Mouse (Mus musculus) megakaryocyte progenitor cell, adult 5-6 weeks (primary cell): ENCODE measurements around the gene Cryba2. TPM values are rescaled to one million over a fixed set of nuclear protein-coding genes. Genes with fewer than 3 reads are reported as not detected.

Source experiments
- ATAC-seq: replicated peaks from 2 replicates; pipeline ENCODE4 v1.8.0; 2016; ENCODE audit warnings: mild to moderate bottlenecking, moderate TSS enrichment, inconsistent platforms; ENCODE audit not compliant: poor library complexity
- total RNA-seq, 2 experiments: library from RNA; stranded (forward) in 1 of 2; stranded (reverse) in 1 of 2; fragments of 157-497, 149-512 nt in 1 of 2; fragments of 200-1000 nt in 1 of 2; gene quantifications; 2 replicates each; pipeline versions ENCODE4 v1.2.3 to v1.2.4; 2015 to 2017

Cryba2 gene
- total RNA-seq, 2 experiments from 2014 or later: not detected

DNA sequence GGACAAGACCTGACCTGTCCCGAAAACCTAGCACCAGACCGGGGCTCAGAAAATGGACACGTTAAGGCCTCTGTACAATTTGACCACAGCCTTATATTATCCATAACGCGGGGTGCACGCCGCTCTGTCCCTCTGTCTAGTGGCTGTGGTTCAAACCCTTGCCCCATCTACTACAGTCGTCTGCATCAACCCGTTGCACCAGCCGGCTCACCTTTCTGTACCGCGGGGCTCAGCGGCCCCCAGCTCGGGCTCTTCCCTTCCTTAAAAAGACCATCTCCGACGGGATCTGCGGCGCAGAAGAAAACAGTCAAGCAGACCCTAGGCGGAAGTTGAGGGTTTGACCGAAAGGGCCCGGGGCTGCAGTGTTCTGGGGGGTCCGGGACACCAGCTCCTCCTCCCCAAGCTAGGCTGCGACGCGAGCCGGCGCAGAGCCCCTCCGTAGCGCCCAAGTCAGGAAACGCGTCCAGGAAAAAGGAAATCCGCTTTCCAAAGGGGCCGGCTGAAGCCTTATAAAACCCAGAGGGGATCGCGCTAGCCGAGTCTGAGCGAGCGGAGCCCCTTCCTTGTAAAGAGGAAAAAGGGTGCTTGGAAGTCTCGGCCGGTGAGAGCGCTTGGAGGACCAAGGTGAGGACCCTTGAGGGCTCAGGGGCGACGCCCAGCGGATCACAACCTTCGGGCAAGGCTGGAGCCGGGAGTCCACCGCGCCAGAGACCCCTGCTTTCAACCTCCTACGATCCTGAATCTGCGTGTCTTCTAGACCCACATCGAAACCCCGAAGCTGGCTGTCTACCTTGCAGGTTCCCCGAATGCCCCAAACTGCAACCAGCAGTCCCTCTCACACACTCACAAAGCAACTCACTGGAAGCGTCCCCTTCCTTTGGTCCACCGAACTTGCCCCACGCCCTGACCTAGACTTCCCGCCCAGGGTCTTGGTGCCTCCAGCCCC is 8.5 kb downstream of the Cryba2 start:
- no peak for ATAC-seq

- ATAC-seq: no peak
These were observed 9.5 kb downstream of the Cryba2 start for GRCm38 (mm10) chr1:74883441-74883840.

DNA sequence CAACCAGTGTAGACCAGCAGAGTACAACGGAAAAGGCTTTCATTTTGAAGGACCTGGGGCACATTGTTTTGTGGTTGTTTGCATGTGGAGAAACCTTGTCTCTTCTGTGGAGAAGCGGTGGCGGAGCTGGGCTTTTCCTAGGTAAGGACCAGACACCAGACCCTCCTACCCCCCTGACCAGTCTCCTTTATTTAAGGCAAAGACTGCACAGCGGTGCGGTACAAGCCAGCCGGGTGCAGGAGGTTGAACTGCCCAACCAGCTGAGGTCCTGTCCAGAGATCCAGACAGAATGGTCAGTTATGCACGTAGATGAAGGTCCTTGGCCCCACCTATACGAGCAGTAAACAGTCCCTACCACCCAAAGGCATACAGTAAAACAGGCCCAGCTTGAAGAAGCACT is 10.1 kb downstream of the Cryba2 start:
- no peak for ATAC-seq

GRCm38 (mm10) chr1:74882055-74882734 is 10.7 kb downstream of the Cryba2 start:
- no peak for ATAC-seq

DNA sequence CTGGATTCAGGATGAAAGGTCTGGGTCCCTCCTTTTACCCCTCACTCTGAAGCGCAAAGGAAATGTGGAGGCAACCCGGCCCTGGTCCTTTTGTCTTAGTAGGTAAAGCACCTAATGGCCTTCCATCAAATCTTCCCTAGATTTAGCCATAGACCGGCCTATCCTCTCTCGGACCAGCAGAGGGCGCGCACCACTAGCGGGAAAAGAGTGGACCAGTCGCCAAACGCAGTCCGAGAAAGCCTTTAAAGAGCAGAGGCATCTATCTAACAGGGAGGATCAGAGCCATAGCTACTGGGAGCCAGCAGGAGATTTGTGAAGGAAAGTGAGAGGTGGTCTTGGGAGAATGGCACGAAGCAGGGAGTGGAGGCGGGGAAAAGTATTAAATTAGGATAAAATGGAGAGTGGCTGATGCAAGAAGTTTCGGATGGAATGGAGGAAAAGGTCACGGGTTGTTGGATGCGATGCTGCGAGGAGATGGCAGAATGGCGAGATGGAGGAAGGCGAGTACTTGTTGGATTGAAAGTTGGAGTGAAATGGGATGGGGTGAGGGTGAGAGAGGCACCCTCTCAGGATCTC is 12.1 kb downstream of the Cryba2 start:
- ATAC-seq: peak; percentile 83

GRCm38 (mm10) chr1:74877199-74877598 is 15.7 kb downstream of the Cryba2 start:
- no peak for ATAC-seq

DNA sequence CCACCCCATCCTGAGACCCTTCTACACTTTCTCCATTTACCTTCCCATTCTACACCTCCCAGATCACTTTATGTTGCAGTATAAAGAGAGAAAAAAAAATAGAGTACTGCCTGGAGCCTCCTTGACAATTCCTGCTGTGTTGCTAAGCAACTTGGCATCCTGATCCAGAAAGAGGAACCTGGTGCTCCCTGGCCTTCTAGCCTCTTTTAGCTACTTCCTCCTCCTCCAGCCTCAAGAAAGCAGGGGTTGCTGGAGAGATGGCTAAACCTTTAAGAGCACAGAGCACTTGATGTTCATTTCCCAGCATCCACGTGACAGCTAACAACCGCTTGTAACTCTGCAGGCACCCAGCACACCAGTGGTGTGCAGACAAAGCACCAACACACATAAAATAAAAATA is 20.7 kb downstream of the Cryba2 start:
- ATAC-seq: 0 out of 2 replicates have a peak, but pooled peaks have one; percentile 37

GRCm38 (mm10) chr1:74861783-74862182 is 31.2 kb downstream of the Cryba2 start:
- no peak for ATAC-seq

GRCm38 (mm10) chr1:74859223-74859984 is 33.5 kb downstream of the Cryba2 start:
- ATAC-seq: no peak

GRCm38 (mm10) chr1:74858805-74859204 is 34.1 kb downstream of the Cryba2 start:
- ATAC-seq: no peak

DNA sequence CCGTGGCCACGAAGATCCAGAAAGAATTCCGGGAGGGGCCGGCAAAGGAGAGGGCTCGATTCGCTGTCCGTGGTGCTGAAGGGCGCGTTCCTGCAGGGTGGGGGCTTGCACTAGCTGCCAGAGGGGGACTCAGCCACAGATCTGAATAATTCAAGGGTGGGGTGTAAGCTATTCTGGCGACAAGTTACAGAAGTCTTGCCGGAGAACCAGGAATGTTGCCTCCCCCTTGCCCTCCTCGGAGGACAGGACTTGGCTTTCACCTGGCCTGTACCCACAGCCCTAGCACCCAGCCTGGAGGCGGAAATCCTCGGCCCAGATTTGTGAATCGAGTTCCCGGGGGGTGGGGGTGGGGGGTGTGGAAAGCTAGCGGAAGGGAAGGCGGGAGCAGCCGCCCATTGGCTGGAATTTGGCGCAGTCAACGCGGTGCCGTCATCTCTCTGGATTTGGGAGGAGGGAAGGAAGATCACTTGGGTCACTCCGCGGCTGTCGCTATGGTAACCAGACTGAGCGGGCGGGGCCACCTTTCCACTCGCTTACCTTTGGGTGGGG is 34.7 kb downstream of the Cryba2 start:
- ATAC-seq: peak; percentile 57

DNA sequence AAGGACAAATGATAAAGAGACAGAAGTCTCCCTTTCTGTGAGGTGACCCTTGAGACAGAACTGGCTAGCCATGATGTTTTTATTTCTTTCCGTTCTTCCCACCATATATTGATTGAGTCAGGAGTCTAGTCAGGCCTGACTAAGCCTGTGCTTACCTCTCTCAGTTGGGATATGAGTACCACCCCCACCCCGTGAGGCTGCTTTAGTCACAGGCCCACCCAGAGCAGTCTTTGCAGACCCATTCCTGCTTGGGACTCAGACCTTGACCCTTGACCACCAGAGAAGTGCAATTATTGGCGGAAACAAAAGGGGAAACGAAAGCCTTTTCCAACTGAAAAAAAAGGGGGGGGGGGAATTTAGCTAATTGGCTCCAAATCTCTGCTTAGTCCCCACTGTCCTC is 35.3 kb downstream of the Cryba2 start:
- no peak for ATAC-seq

- ATAC-seq: no peak
These were observed 35.7 kb downstream of the Cryba2 start for GRCm38 (mm10) chr1:74857201-74857600.

- ATAC-seq: no peak
These were observed 36.2 kb downstream of the Cryba2 start for GRCm38 (mm10) chr1:74856791-74857190.

- no peak for ATAC-seq
These were observed 36.6 kb downstream of the Cryba2 start for GRCm38 (mm10) chr1:74856439-74856720.

- no peak for ATAC-seq
These were observed 37.1 kb downstream of the Cryba2 start for GRCm38 (mm10) chr1:74855651-74856438.

GRCm38 (mm10) chr1:74855156-74855555 is 37.8 kb downstream of the Cryba2 start:
- no peak for ATAC-seq

- peak; percentile 85 for ATAC-seq
These were observed 38.5 kb downstream of the Cryba2 start, which contains the start of gene Cdk5r2 for GRCm38 (mm10) chr1:74854306-74855056. Gene Cdk5r2, plus strand, starts transcription at chr1:74854934.
